Mouse (Mus musculus): Measurements from ENCODE around the gene Fgf22. TPM values are rescaled to one million over a fixed set of nuclear protein-coding genes. Genes with fewer than 3 reads are reported as not detected.

Fgf22 gene
- 0.55 and 0.59 TPM in 2 replicates for polyA plus RNA-seq (2012; rRNA removed)

DNA sequence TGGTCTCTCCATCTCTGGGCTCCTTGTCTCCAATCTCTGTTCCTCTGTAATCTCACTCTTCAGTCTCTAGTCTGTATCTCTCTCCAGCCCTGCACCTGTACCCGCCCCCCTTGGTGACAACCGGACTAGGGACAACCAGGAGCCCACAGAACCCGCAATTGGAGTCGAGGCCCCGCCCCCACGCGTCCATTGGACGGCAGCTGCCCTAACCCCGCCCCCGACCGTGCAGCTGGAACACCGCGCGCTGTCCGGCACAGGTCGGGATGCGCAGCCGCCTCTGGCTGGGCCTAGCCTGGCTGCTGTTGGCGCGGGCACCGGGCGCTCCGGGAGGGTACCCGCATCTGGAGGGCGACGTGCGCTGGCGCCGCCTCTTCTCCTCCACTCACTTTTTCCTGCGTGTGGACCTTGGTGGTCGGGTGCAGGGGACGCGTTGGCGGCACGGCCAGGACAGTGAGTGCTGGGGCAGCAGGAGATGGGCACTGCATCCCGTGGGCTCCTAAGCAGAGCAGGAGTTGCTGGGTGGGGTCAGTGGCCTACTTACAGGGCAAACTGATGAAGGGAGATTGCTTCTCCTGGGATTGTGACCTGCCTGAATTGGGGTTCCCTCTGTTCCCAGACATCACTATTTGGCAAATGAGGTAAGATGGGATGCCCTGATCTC, at the start of gene Fgf22:
Gene Fgf22 (plus strand): TSS at position 221 of the 661 bp plus-strand sequence.

DNA sequence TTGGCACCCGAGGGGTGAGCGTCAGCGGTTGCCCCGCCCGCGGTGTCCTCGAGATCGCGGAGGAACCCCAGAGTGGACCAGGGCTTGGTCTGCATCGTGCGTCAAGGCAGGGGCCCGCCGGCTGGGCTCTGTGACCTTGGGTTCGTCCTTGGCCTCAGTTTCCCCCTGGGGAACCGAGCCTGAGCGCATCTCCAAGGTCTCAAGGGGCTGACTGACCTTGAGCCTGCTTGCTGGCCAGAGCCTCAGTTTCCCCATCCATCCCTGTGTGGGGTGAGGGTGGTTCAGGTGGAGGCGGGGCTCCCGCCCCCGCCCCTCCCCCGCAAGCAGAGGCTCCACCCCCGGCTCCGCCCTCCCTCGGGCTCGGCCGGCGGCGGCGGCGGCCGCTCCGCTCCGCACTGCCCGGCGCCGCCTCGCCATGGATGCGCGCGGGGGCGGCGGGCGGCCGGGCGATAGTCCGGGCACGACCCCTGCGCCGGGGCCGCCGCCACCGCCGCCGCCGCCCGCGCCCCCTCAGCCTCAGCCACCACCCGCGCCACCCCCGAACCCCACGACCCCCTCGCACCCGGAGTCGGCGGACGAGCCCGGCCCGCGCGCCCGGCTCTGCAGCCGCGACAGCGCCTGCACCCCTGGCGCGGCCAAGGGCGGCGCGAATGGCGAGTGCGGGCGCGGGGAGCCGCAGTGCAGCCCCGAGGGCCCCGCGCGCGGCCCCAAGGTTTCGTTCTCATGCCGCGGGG, 38.5 kb upstream of the Fgf22 start, which contains the start of gene Hcn2:
Gene Hcn2 (plus strand): TSS at position 381 of the 734 bp plus-strand sequence.

DNA sequence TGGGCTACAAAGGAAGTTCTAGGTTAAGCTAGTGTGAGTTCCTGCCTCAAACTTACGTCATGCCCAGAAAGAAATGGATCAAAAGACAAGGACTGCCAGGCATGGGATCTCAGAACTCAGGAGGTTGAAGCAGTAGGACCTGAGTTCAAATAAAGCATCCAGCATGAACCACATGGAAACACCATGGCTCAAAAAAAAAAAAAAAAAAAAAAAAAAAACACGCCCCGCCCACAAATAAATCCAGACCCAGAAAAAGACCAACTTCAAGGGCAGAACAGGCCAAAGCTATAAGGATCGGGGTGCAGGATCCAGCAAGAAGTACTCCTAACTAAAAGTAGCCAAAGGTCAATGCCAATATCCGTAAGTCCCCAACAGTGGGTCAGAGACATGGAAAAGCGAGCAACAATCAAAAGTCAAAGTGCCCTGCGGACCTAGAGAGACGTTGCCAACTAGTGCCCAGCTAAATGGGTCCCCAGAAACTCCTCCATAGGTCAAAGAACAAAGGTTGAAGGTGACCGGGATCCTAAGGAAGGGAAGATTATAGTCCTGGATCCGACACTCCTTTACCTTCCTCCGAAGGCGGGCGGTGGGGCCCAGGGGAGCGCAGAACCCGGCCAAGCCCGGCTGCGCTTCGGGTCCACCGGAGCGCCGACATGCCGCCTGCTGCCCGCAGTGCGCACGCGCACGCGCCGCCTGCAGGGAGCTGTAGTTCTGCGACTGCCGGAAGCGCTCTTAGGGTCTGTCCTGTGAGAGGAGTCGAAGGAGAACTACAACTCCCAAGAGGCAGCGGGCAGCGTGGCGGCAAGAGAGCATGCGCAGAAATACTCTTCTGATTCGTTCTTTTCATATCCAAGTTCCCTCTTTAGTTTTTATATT, 8.7 kb upstream of the Fgf22 start, which contains the start of gene Polrmt:
Gene Polrmt (minus strand): TSS at position 684 of the 876 bp plus-strand sequence.

GRCm38 (mm10) chr10:79766508-79767325, 11.8 kb downstream of the Fgf22 start, which contains the start of gene Rnf126:
Gene Rnf126, minus strand, starts transcription at chr10:79766952.

GRCm38 (mm10) chr10:79777103-79777531, 22.2 kb downstream of the Fgf22 start, which contains the start of gene Fstl3:
Gene Fstl3, plus strand, starts transcription at chr10:79777272.

GRCm38 (mm10) chr10:79790861-79791260, 36.0 kb downstream of the Fgf22 start, which contains the start of gene Prss57:
Gene Prss57, minus strand, starts transcription at chr10:79790961.

DNA sequence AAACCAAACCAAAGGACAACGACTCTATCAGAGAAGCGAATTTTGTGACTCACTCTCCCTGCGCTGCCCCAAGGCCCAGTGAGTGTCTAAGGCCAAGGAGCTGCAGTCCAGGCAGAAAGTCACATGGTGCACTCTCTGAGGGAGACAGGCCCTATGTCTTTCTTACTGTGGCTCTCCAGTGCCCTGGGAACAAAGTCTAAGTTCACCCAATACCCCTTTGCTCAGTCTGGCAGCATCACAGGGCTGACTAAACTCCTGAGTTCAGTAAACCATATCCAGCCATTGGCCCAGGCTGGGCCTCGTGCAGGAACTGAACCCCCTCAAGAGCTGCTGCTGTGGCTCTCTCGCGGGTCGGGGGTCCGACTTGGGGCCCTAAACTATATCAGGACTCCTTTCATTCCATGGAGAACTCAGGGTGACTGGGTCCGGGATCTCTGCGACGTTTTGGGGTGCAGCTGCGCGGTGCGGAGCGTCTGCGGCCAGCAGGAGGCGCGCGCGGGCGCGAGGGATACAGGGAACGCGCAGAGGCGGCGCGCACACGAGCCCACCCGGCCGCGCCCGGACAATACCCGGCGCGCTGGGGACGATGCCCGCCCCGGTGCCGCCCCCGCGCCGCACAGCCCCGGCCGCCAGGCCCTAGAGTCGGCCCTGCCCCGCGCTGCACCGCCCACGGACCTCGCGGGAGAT, 38.3 kb downstream of the Fgf22 start, which contains the start of gene Palm:
Gene Palm (plus strand): TSS at position 522 of the 687 bp plus-strand sequence.

Other genes starting within 250 kb of the Fgf22 start
- gene Plpp2, start 221.3 kb upstream of the Fgf22 start, polyA plus RNA-seq (2012; rRNA removed), result 6.7 and 8.7 TPM in 2 replicates
- gene Mier2, start 199.9 kb upstream of the Fgf22 start, polyA plus RNA-seq (2012; rRNA removed), result 126 and 127 TPM in 2 replicates
- not detected in 2 replicates for gene Theg, start 167.7 kb upstream of the Fgf22 start, polyA plus RNA-seq (2012; rRNA removed)
- 5.7 and 7.0 TPM in 2 replicates for gene C2cd4c, start 141.1 kb upstream of the Fgf22 start, polyA plus RNA-seq (2012; rRNA removed)
- gene Shc2, start 117.2 kb upstream of the Fgf22 start, polyA plus RNA-seq (2012; rRNA removed), result 41.4 and 51.8 TPM in 2 replicates
- gene Odf3l2, start 109.3 kb upstream of the Fgf22 start, polyA plus RNA-seq (2012; rRNA removed), result 0.13 TPM in 1 of 2 replicates, not detected in the other
- 0.74 and 1.9 TPM in 2 replicates for gene Madcam1, start 90.5 kb upstream of the Fgf22 start, polyA plus RNA-seq (2012; rRNA removed)
- 71.9 and 73.4 TPM in 2 replicates for gene Tpgs1, start 85.7 kb upstream of the Fgf22 start, polyA plus RNA-seq (2012; rRNA removed)
- gene Cdc34, start 72.9 kb upstream of the Fgf22 start, polyA plus RNA-seq (2012; rRNA removed), result 129 and 130 TPM in 2 replicates
- 1.2 and 1.8 TPM in 2 replicates for gene Gzmm, start 66.1 kb upstream of the Fgf22 start, polyA plus RNA-seq (2012; rRNA removed)
- gene Bsg, start 50.6 kb upstream of the Fgf22 start, polyA plus RNA-seq (2012; rRNA removed), result 479 and 560 TPM in 2 replicates
- 7.4 and 8.4 TPM in 2 replicates for gene Hcn2, start 38.4 kb upstream of the Fgf22 start, polyA plus RNA-seq (2012; rRNA removed)
- 63.8 and 70.7 TPM in 2 replicates for gene Polrmt, start 8.5 kb upstream of the Fgf22 start, polyA plus RNA-seq (2012; rRNA removed)
- gene Rnf126, start 11.9 kb downstream of the Fgf22 start, polyA plus RNA-seq (2012; rRNA removed), result 151 and 157 TPM in 2 replicates
- 1.9 and 3.5 TPM in 2 replicates for gene Fstl3, start 22.2 kb downstream of the Fgf22 start, polyA plus RNA-seq (2012; rRNA removed)
- 0.10 and 0.13 TPM in 2 replicates for gene Prss57, start 35.9 kb downstream of the Fgf22 start, polyA plus RNA-seq (2012; rRNA removed)
- 138 and 149 TPM in 2 replicates for gene Palm, start 38.5 kb downstream of the Fgf22 start, polyA plus RNA-seq (2012; rRNA removed)
- 0.93 and 0.94 TPM in 2 replicates for gene Misp, start 65.9 kb downstream of the Fgf22 start, polyA plus RNA-seq (2012; rRNA removed)
- gene Ptbp1, start 99.4 kb downstream of the Fgf22 start, polyA plus RNA-seq (2012; rRNA removed), result 210 and 249 TPM in 2 replicates
- 14.8 and 17.6 TPM in 2 replicates for gene Prtn3, start 119.4 kb downstream of the Fgf22 start, polyA plus RNA-seq (2012; rRNA removed)
- 764 and 843 TPM in 2 replicates for gene Plppr3, start 119.6 kb downstream of the Fgf22 start, polyA plus RNA-seq (2012; rRNA removed)
- 0.29 and 0.48 TPM in 2 replicates for gene Elane, start 131.2 kb downstream of the Fgf22 start, polyA plus RNA-seq (2012; rRNA removed)
- 0.32 and 0.45 TPM in 2 replicates for gene Cfd, start 135.8 kb downstream of the Fgf22 start, polyA plus RNA-seq (2012; rRNA removed)
- 72.2 and 72.6 TPM in 2 replicates for gene Med16, start 153.8 kb downstream of the Fgf22 start, polyA plus RNA-seq (2012; rRNA removed)
- not detected in 2 replicates for gene Gm26602, start 155.8 kb downstream of the Fgf22 start, polyA plus RNA-seq (2012; rRNA removed)
- 2.9 and 3.3 TPM in 2 replicates for gene Kiss1r, start 161.9 kb downstream of the Fgf22 start, polyA plus RNA-seq (2012; rRNA removed)
- 151 and 165 TPM in 2 replicates for gene R3hdm4, start 166.1 kb downstream of the Fgf22 start, polyA plus RNA-seq (2012; rRNA removed)
- gene Arid3a, start 172.0 kb downstream of the Fgf22 start, polyA plus RNA-seq (2012; rRNA removed), result 5.7 and 5.8 TPM in 2 replicates
- gene Wdr18, start 205.1 kb downstream of the Fgf22 start, polyA plus RNA-seq (2012; rRNA removed), result 56.8 and 61.0 TPM in 2 replicates
- gene Grin3b, start 215.6 kb downstream of the Fgf22 start, polyA plus RNA-seq (2012; rRNA removed), result 0.28 and 0.36 TPM in 2 replicates
- gene Tmem259, start 229.3 kb downstream of the Fgf22 start, polyA plus RNA-seq (2012; rRNA removed), result 232 and 237 TPM in 2 replicates
- gene Cnn2, start 233.5 kb downstream of the Fgf22 start, polyA plus RNA-seq (2012; rRNA removed), result 24.5 and 48.2 TPM in 2 replicates
- 11.6 and 12.4 TPM in 2 replicates for gene Abca7, start 241.4 kb downstream of the Fgf22 start, polyA plus RNA-seq (2012; rRNA removed)

All from central nervous system, embryonic 14 days (tissue).